Mouse (Mus musculus) liver, adult 2 months (tissue): Measurements from ENCODE around the gene Tex28.

ENCODE experiments used
- CTCF ChIP-seq: fragments of 200-500 bp; IDR thresholded peaks from 2 replicates; pipeline ENCODE4 v1.5.1; 2011; ENCODE audit warnings: low read depth, low read length, control low read depth
- POLR2A ChIP-seq: fragments of 200-500 bp; IDR thresholded peaks from 2 replicates; pipeline ENCODE4 v1.6.1; 2011; ENCODE audit warnings: low read length, control low read depth; ENCODE audit not compliant: insufficient read depth; ENCODE audit errors: extremely low read depth

- TF ChIP-seq CTCF (no peak), POLR2A (no peak)
These were observed 42.7 kb downstream of the Tex28 start for GRCm38 (mm10) chrX:74124975-74125374.
